Mouse (Mus musculus) CH12.LX (cell line): ENCODE results near the gene Poln.

Source experiments
- CTCF ChIP-seq, 2 experiments: IDR thresholded peaks in 1 of 2; conservative IDR thresholded peaks in 1 of 2; 2 replicates each; pipeline ENCODE4 v1.5.1; 2011 to 2012; ENCODE audit warnings: low read depth in 2 of 2, low read length in 2 of 2, improper control_type of control experiment in 1 of 2, inconsistent platforms in 1 of 2, mild to moderate bottlenecking in 1 of 2, moderate library complexity in 1 of 2
- E2F4 ChIP-seq: IDR thresholded peaks from 2 replicates; pipeline ENCODE4 v1.6.1; 2011; ENCODE audit warnings: low read depth, low read length, improper control_type of control experiment; ENCODE audit not compliant: insufficient replicate concordance
- ELF1 ChIP-seq: IDR thresholded peaks from 2 replicates; pipeline ENCODE4 v1.6.1; 2014; ENCODE audit warnings: low read depth, mild to moderate bottlenecking, inconsistent platforms, low read length, improper control_type of control experiment
- MAX ChIP-seq: IDR thresholded peaks from 2 replicates; pipeline ENCODE4 v1.6.1; 2011; ENCODE audit warnings: low read length, improper control_type of control experiment
- NRF1 ChIP-seq: IDR thresholded peaks from 2 replicates; pipeline ENCODE4 v1.6.1; 2014; ENCODE audit warnings: low read depth, mild to moderate bottlenecking, inconsistent platforms, low read length, improper control_type of control experiment, moderate library complexity
- RCOR1 ChIP-seq: conservative IDR thresholded peaks from 2 replicates; pipeline ENCODE4 v1.6.1; 2012; ENCODE audit warnings: low read depth, mild to moderate bottlenecking, inconsistent platforms, low read length, improper control_type of control experiment
- TBP ChIP-seq: conservative IDR thresholded peaks from 2 replicates; pipeline ENCODE4 v1.6.1; 2011; ENCODE audit warnings: low read depth, low read length, improper control_type of control experiment
- TCF12 ChIP-seq: IDR thresholded peaks from 2 replicates; pipeline ENCODE4 v1.6.1; 2014; ENCODE audit warnings: low read depth, mild to moderate bottlenecking, inconsistent platforms, low read length, improper control_type of control experiment
- USF1 ChIP-seq: IDR thresholded peaks from 2 replicates; pipeline ENCODE4 v1.6.1; 2014; ENCODE audit warnings: low read depth, mild to moderate bottlenecking, inconsistent platforms, low read length, improper control_type of control experiment
- ZKSCAN1 ChIP-seq: IDR thresholded peaks from 2 replicates; pipeline ENCODE4 v1.6.1; 2012; ENCODE audit warnings: low read depth, inconsistent platforms, low read length, improper control_type of control experiment, borderline replicate concordance

DNA sequence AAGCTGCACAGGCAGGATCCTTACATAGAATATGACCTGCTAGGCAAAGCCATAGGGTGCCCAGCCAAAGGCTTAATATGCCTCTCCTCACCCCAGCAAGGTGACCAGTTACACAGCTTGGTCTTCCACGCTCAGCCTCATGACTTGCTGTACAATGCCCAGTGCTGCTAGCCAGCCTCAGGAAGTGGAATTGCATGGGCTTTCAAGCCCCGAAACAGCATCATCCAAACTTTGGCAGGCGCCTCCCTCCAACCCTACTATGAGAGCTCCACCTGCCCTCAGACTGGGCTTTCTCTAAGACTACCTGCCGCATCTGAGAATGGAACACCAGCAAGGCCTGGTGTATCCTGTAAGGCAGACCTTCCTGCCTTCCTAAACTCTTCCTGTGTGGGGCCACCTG, 8.6 kb upstream of the Poln start:
- no peak for TF ChIP-seq CTCF (conservative IDR thresholded peaks at IDR 0.05 in 1 of 2, IDR thresholded peaks at IDR 0.05 in 1 of 2; ENCODE audit: low read depth in 2 of 2, low read length in 2 of 2)
- no peak for TF ChIP-seq MAX
- no peak for TF ChIP-seq ZKSCAN1
- TF ChIP-seq NRF1, result no peak
- no peak for TF ChIP-seq RCOR1
- TF ChIP-seq TBP, result no peak
- TF ChIP-seq TCF12, result no peak
- TF ChIP-seq ELF1, result no peak
- TF ChIP-seq USF1, result no peak
- TF ChIP-seq E2F4, result no peak
